Mouse (Mus musculus): Measurements from ENCODE around the gene Rnls. TPM values are rescaled to one million over a fixed set of nuclear protein-coding genes. Genes with fewer than 3 reads are reported as not detected.

The Rnls gene
- polyA plus RNA-seq, 1 experiment from 2014 or later = 10.2 TPM

- no peak for ATAC-seq (replicated peaks; ENCODE audit: insufficient number of reproducible peaks, low FRiP score, low TSS enrichment)
- Histone ChIP-seq H3K27ac (ENCODE audit: low read depth, low read length) (no peak overlapping the region), H3K4me1 (ENCODE audit: control insufficient read depth, insufficient read depth, low read length) (peaks cover 6% of the 10 kb centered on the region), H3K36me3 (ENCODE audit: control insufficient read depth, insufficient read depth, low read length) (no peaks in the 10 kb centered on the region), H3K4me2 (no peak overlapping the region; the same call in 1 of the 2 replicates), H3K9me3 (replicated peaks; ENCODE audit: control insufficient read depth, low read length) (no peaks in the 10 kb centered on the region), H3K27me3 (ENCODE audit: control insufficient read depth, insufficient read depth, low read length) (no peaks in the 10 kb centered on the region), H3K4me3 (ENCODE audit: low read depth, low read length) (no peak overlapping the region), H3K9ac (ENCODE audit: low read depth, low read length) (no peak overlapping the region)
- 67% methylated on average over 13 of the region's 13 CpGs for WGBS (ENCODE audit: insufficient replicate concordance)
These were observed 290.7 kb downstream of the Rnls start for GRCm38 (mm10) chr19:33101093-33102007.

- H3K4me3 ChIP-seq (ENCODE audit: low read depth, low read length) = no peak overlapping the region
- H3K4me2 ChIP-seq = no peak overlapping the region
- H3K27ac ChIP-seq (ENCODE audit: low read depth, low read length) = no peak overlapping the region
- H3K36me3 ChIP-seq (ENCODE audit: control insufficient read depth, insufficient read depth, low read length) = no peaks in the 10 kb centered on the region
- peaks cover 6% of the 10 kb centered on the region for H3K4me1 ChIP-seq (ENCODE audit: control insufficient read depth, insufficient read depth, low read length)
- no peaks in the 10 kb centered on the region for H3K27me3 ChIP-seq (ENCODE audit: control insufficient read depth, insufficient read depth, low read length)
- whole genome bisulfite sequencing (ENCODE audit: insufficient replicate concordance) = 78% methylated on average over 3 of the region's 3 CpGs
- H3K9ac ChIP-seq (ENCODE audit: low read depth, low read length) = no peak overlapping the region
- H3K9me3 ChIP-seq (replicated peaks; ENCODE audit: control insufficient read depth, low read length) = no peaks in the 10 kb centered on the region
- ATAC-seq (replicated peaks; ENCODE audit: insufficient number of reproducible peaks, low FRiP score, low TSS enrichment) = no peak
These were observed 291.5 kb downstream of the Rnls start for GRCm38 (mm10) chr19:33100598-33100997.

- no peak overlapping the region for H3K4me3 ChIP-seq (ENCODE audit: low read depth, low read length)
- H3K4me1 ChIP-seq (ENCODE audit: control insufficient read depth, insufficient read depth, low read length) = peaks cover 6% of the 10 kb centered on the region
- H3K4me2 ChIP-seq = no peak overlapping the region
- no peaks in the 10 kb centered on the region for H3K27me3 ChIP-seq (ENCODE audit: control insufficient read depth, insufficient read depth, low read length)
- no peaks in the 10 kb centered on the region for H3K9me3 ChIP-seq (replicated peaks; ENCODE audit: control insufficient read depth, low read length)
- whole genome bisulfite sequencing (ENCODE audit: insufficient replicate concordance) = 31% methylated on average over 4 of the region's 4 CpGs
- no peak overlapping the region for H3K9ac ChIP-seq (ENCODE audit: low read depth, low read length)
- ATAC-seq (replicated peaks; ENCODE audit: insufficient number of reproducible peaks, low FRiP score, low TSS enrichment) = no peak
- H3K27ac ChIP-seq (ENCODE audit: low read depth, low read length) = no peak overlapping the region
- no peaks in the 10 kb centered on the region for H3K36me3 ChIP-seq (ENCODE audit: control insufficient read depth, insufficient read depth, low read length)
These were observed 292.1 kb downstream of the Rnls start for GRCm38 (mm10) chr19:33100031-33100430.

GRCm38 (mm10) chr19:33099201-33099788 lies 292.8 kb downstream of the Rnls start:
- no peak overlapping the region for H3K4me2 ChIP-seq
- no peaks in the 10 kb centered on the region for H3K27me3 ChIP-seq (ENCODE audit: control insufficient read depth, insufficient read depth, low read length)
- no peaks in the 10 kb centered on the region for H3K9me3 ChIP-seq (replicated peaks; ENCODE audit: control insufficient read depth, low read length)
- H3K9ac ChIP-seq (ENCODE audit: low read depth, low read length) = no peak overlapping the region
- H3K4me1 ChIP-seq (ENCODE audit: control insufficient read depth, insufficient read depth, low read length) = peaks cover 6% of the 10 kb centered on the region
- no peaks in the 10 kb centered on the region for H3K36me3 ChIP-seq (ENCODE audit: control insufficient read depth, insufficient read depth, low read length)
- WGBS (ENCODE audit: insufficient replicate concordance) = 67% methylated on average over 9 of the region's 9 CpGs
- no peak for ATAC-seq (replicated peaks; ENCODE audit: insufficient number of reproducible peaks, low FRiP score, low TSS enrichment)
- H3K4me3 ChIP-seq (ENCODE audit: low read depth, low read length) = no peak overlapping the region
- H3K27ac ChIP-seq (ENCODE audit: low read depth, low read length) = no peak overlapping the region

GRCm38 (mm10) chr19:33097691-33098090 lies 294.4 kb downstream of the Rnls start:
- 71% methylated on average over 3 of the region's 3 CpGs for WGBS (ENCODE audit: insufficient replicate concordance)
- no peak overlapping the region for H3K4me3 ChIP-seq (ENCODE audit: low read depth, low read length)
- ATAC-seq (replicated peaks; ENCODE audit: insufficient number of reproducible peaks, low FRiP score, low TSS enrichment) = no peak

GRCm38 (mm10) chr19:33096581-33096980 lies 295.5 kb downstream of the Rnls start:
- no peak for ATAC-seq (replicated peaks; ENCODE audit: insufficient number of reproducible peaks, low FRiP score, low TSS enrichment)
- 88% methylated on average over 5 of the region's 5 CpGs for WGBS (ENCODE audit: insufficient replicate concordance)
- Histone ChIP-seq H3K27me3 (ENCODE audit: control insufficient read depth, insufficient read depth, low read length) (no peaks in the 10 kb centered on the region), H3K4me2 (no peak overlapping the region), H3K27ac (ENCODE audit: low read depth, low read length) (no peak overlapping the region), H3K9ac (ENCODE audit: low read depth, low read length) (no peak overlapping the region), H3K4me1 (ENCODE audit: control insufficient read depth, insufficient read depth, low read length) (peaks cover 6% of the 10 kb centered on the region), H3K36me3 (ENCODE audit: control insufficient read depth, insufficient read depth, low read length) (no peaks in the 10 kb centered on the region), H3K9me3 (replicated peaks; ENCODE audit: control insufficient read depth, low read length) (no peaks in the 10 kb centered on the region), H3K4me3 (ENCODE audit: low read depth, low read length) (no peak overlapping the region)

More at GRCm38 (mm10) chr19:33097691-33098090, 294.4 kb downstream of the Rnls start:
- H3K27ac ChIP-seq (ENCODE audit: low read depth, low read length) = no peak overlapping the region
- no peak overlapping the region for H3K4me2 ChIP-seq
- H3K9ac ChIP-seq (ENCODE audit: low read depth, low read length) = no peak overlapping the region
- no peaks in the 10 kb centered on the region for H3K9me3 ChIP-seq (replicated peaks; ENCODE audit: control insufficient read depth, low read length)
- no peaks in the 10 kb centered on the region for H3K27me3 ChIP-seq (ENCODE audit: control insufficient read depth, insufficient read depth, low read length)
- no peaks in the 10 kb centered on the region for H3K36me3 ChIP-seq (ENCODE audit: control insufficient read depth, insufficient read depth, low read length)
- H3K4me1 ChIP-seq (ENCODE audit: control insufficient read depth, insufficient read depth, low read length) = peaks cover 6% of the 10 kb centered on the region

- no peak for ATAC-seq (replicated peaks; ENCODE audit: insufficient number of reproducible peaks, low FRiP score, low TSS enrichment)
- Histone ChIP-seq H3K27ac (ENCODE audit: low read depth, low read length) (no peak overlapping the region), H3K9ac (ENCODE audit: low read depth, low read length) (no peak overlapping the region), H3K4me2 (no peak overlapping the region), H3K4me1 (ENCODE audit: control insufficient read depth, insufficient read depth, low read length) (no peaks in the 10 kb centered on the region), H3K36me3 (ENCODE audit: control insufficient read depth, insufficient read depth, low read length) (no peaks in the 10 kb centered on the region), H3K27me3 (ENCODE audit: control insufficient read depth, insufficient read depth, low read length) (no peaks in the 10 kb centered on the region), H3K4me3 (ENCODE audit: low read depth, low read length) (no peak overlapping the region), H3K9me3 (replicated peaks; ENCODE audit: control insufficient read depth, low read length) (no peaks in the 10 kb centered on the region)
These were observed 299.5 kb downstream of the Rnls start for GRCm38 (mm10) chr19:33092575-33092974.

GRCm38 (mm10) chr19:33091324-33091723 lies 300.8 kb downstream of the Rnls start:
- Histone ChIP-seq H3K4me1 (ENCODE audit: control insufficient read depth, insufficient read depth, low read length) (no peaks in the 10 kb centered on the region), H3K9me3 (replicated peaks; ENCODE audit: control insufficient read depth, low read length) (no peaks in the 10 kb centered on the region), H3K4me2 (no peak overlapping the region), H3K27ac (ENCODE audit: low read depth, low read length) (no peak overlapping the region), H3K9ac (ENCODE audit: low read depth, low read length) (no peak overlapping the region), H3K27me3 (ENCODE audit: control insufficient read depth, insufficient read depth, low read length) (no peaks in the 10 kb centered on the region), H3K36me3 (ENCODE audit: control insufficient read depth, insufficient read depth, low read length) (no peaks in the 10 kb centered on the region), H3K4me3 (ENCODE audit: low read depth, low read length) (no peak overlapping the region)
- no peak for ATAC-seq (replicated peaks; ENCODE audit: insufficient number of reproducible peaks, low FRiP score, low TSS enrichment)
- WGBS (ENCODE audit: insufficient replicate concordance) = 45% methylated on average over 3 of the region's 3 CpGs

Data from heart, embryonic 11.5 days (tissue).